Mouse (Mus musculus) MEL-GATA-1-ER (cell line): ENCODE data around the gene Epn1.

ENCODE experiments used
- DNase-seq: peaks from one replicate; pipeline ENCODE4 v3.0.0-alpha.2; 2012; ENCODE audit warnings: low read depth; ENCODE audit errors: extremely low read depth

Epn1 gene

GRCm38 (mm10) chr7:5092381-5092780 is 12.3 kb downstream of the Epn1 start:
- no peak for DNase-seq

- no peak for DNase-seq
Observed at GRCm38 (mm10) chr7:5092831-5093510, 12.9 kb downstream of the Epn1 start.

- no peak for DNase-seq
Observed at GRCm38 (mm10) chr7:5098769-5099168, 18.7 kb downstream of the Epn1 start.

GRCm38 (mm10) chr7:5099796-5100195 is 19.8 kb downstream of the Epn1 start:
- DNase-seq = no peak

GRCm38 (mm10) chr7:5101066-5101663 is 21.1 kb downstream of the Epn1 start:
- DNase-seq = peak; percentile 91

GRCm38 (mm10) chr7:5102564-5102963 is 22.5 kb downstream of the Epn1 start:
- no peak for DNase-seq

- no peak for DNase-seq
Observed at GRCm38 (mm10) chr7:5108272-5108671, 28.2 kb downstream of the Epn1 start.

GRCm38 (mm10) chr7:5109301-5109700 is 29.3 kb downstream of the Epn1 start:
- no peak for DNase-seq

- no peak for DNase-seq
Observed at GRCm38 (mm10) chr7:5112701-5113100, 32.7 kb downstream of the Epn1 start.

- no peak for DNase-seq
Observed at GRCm38 (mm10) chr7:5116850-5117249, 36.8 kb downstream of the Epn1 start, which contains the start of gene Rfpl4. Gene Rfpl4 (minus strand): TSS chr7:5116950.

GRCm38 (mm10) chr7:5125078-5125477 is 45.0 kb downstream of the Epn1 start:
- no peak for DNase-seq

- DNase-seq = no peak
Observed at GRCm38 (mm10) chr7:5125549-5126406, 45.7 kb downstream of the Epn1 start, which contains the start of gene Rasl2-9. Gene Rasl2-9 (minus strand): TSS chr7:5125950.
